Mouse (Mus musculus) kidney, adult 2 months (tissue): ENCODE data around the gene Lor.

Source experiments
- CTCF ChIP-seq: fragments of 200-500 bp; conservative IDR thresholded peaks from 2 replicates; pipeline ENCODE4 v1.5.1; 2011; ENCODE audit warnings: low read depth, mild to moderate bottlenecking, control low read depth, low read length, moderate library complexity, mixed read lengths; ENCODE audit not compliant: insufficient read depth, insufficient read length
- POLR2A ChIP-seq: fragments of 200-500 bp; IDR thresholded peaks from one replicate; pipeline ENCODE4 v1.6.1; 2011; ENCODE audit warnings: low read depth, low read length, control low read depth

DNA sequence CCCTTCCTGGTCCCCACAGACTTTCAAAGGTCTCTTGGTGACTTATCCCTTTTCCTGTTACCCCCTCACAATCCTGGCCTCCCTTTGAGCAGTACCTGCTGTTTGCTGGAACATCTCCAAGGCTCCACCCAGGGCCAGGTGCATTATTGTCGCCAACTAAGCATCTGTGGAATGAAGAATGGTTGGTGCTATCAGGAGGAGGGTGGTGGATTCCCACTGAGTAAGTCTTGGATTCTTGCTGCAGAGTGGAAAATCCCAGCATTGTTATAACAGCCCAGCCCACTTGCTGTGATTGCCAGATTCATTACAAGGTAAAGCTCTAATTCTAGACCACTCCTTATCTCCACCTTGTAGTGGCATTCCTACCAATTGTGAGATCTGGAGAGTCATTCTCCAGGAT lies 49.0 kb downstream of the Lor start:
- TF ChIP-seq POLR2A (no peak), CTCF (no peak)
